Mouse (Mus musculus) heart, postnatal 25 days (tissue): ENCODE results near the gene 3830417A13Rik. TPM values are rescaled to one million over a fixed set of nuclear protein-coding genes. Genes with fewer than 3 reads are reported as not detected.

Experiments used
- DNase-seq: peaks from one replicate; pipeline ENCODE4 v3.0.0; 2022; ENCODE audit warnings: low spot score
- intact Hi-C: fragments of 180-260 bp; cut with DNase I; formaldehyde crosslinking; loops from one replicate; pipeline ENCODE4 v1.15.1; 2025
- total RNA-seq, 2 experiments: library from RNA; stranded (reverse); gene quantifications; 2 replicates each; pipeline ENCODE4 v1.2.3; 2021

The 3830417A13Rik gene
- total RNA-seq: not detected

DNA sequence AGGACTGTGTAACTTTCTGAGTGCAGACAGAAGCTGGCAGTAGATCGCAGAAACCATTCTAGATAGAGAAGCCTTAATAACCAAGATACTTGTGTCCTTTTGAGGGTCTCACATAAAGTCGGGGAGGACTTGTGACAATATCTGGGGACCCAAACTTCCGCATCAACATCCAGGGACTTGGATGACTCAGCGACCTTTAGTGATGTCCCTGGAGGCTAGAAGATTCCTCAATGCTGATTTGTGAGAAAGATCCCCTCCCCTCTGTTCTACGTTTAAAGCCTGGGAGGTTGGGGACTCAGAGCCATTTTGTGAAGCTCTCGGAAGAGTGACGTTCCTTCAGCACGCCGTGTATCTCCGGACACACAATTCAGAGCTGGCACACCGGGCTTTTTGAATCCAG is at the start of gene 3830417A13Rik:
Gene 3830417A13Rik, plus strand, starts transcription at position 301 of the 400 bp plus-strand sequence.
- no peak for DNase-seq
- intact Hi-C loops: no loop called here

DNA sequence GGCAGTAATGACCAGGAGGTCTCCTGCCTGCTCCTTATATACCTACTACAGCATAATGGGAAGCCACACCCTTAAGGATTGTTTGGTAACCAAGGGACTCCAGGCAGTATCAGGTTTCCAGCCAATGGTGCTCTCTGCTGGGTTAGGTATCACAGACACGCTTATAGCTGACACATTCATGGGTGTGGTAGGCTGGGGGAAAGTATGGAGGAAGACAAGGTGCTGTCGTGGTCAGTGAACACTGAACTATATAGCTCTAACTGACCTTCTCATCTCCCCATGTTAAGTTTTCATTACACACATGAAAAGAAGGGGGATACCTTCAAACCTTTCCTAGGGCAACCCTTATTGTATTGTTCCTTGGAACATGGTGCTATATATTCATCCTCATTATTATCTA is 21.2 kb upstream of the 3830417A13Rik start, which contains the start of gene Gm6760:
Gene Gm6760, minus strand, starts transcription at position 101 of the 400 bp plus-strand sequence.
- no peak for DNase-seq
- intact Hi-C loops: no loop called here

DNA sequence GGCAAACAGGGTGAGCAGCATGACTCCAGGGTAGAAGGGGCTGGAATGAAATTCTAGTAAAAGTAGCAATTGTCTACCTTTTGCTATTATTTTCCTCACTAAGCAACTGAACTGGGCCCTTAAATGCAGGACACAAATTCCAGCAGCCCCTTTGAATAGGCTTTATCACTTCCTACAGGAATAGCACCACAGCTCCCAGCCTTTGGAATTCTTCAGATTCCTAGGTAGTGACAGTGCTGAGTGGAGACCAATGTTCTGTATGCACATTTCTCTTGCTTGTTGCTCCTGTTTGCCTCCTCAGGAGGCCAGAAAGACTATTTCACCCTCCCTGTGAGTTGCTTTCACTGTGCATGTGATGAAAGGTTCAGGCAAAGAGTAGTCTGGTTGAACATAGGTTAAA is 7.9 kb downstream of the 3830417A13Rik start:
- DNase-seq: no peak
- intact Hi-C loops: no loop called here

Other genes with a start within 250 kb of the 3830417A13Rik start
- gene Gm6760, start 21.4 kb upstream of the 3830417A13Rik start, total RNA-seq: not detected
- 1 to 10 TPM; 1.5 to 1.7 TPM for gene Slitrk4, start 103.4 kb downstream of the 3830417A13Rik start, total RNA-seq